Mouse (Mus musculus) liver, embryonic 14.5 days (tissue): ENCODE data around the gene Bcl2l10. TPM values are rescaled to one million over a fixed set of nuclear protein-coding genes. Genes with fewer than 3 reads are reported as not detected.

Experiments
- ATAC-seq: fragments of 200-750 bp; cut with Nextera tagmentation; 2 replicates; pipeline ENCODE4 v1.8.0; 2017; ENCODE audit warnings: moderate number of reproducible peaks, mild to moderate bottlenecking, moderate library complexity; ENCODE audit not compliant: insufficient read depth
- DNase-seq, 3 experiments: peaks; one replicate each; pipeline ENCODE4 v3.0.0-alpha.2; 2012 to 2013; ENCODE audit warnings: low read depth in 3 of 3, low spot score in 3 of 3
- H3K27ac ChIP-seq: fragments of 300-500 bp; sonication (generic); 2 replicates; pipeline ENCODE4 v1.5.1; 2014; ENCODE audit warnings: moderate library complexity, mild to moderate bottlenecking, control low read depth, inconsistent platforms
- H3K27me3 ChIP-seq: fragments of 300-500 bp; sonication (generic); 2 replicates; pipeline ENCODE4 v1.6.1; 2014; ENCODE audit warnings: mild to moderate bottlenecking, low read length, moderate library complexity; ENCODE audit not compliant: control insufficient read depth, insufficient read depth
- H3K36me3 ChIP-seq: fragments of 300-500 bp; sonication (generic); replicated peaks from 2 replicates; pipeline ENCODE4 v1.6.1; 2014; ENCODE audit warnings: low read depth; ENCODE audit not compliant: control insufficient read depth, insufficient read depth
- H3K4me1 ChIP-seq, 2 experiments: fragments of 200-500 bp in 1 of 2; fragments of 300-500 bp in 1 of 2; sonication (generic) in 1 of 2; replicated peaks; 2 replicates each; pipeline ENCODE4 v1.6.1; 2012 to 2014; ENCODE audit warnings: antibody characterized with exemption in 1 of 2, inconsistent platforms in 1 of 2, low read length in 1 of 2; ENCODE audit not compliant: control insufficient read depth in 2 of 2, insufficient read depth in 2 of 2
- H3K4me2 ChIP-seq: fragments of 300-500 bp; sonication (generic); 2 replicates; pipeline ENCODE4 v1.6.1; 2014; ENCODE audit warnings: low read depth, mild to moderate bottlenecking, control low read depth, moderate library complexity
- H3K4me3 ChIP-seq, 2 experiments: fragments of 200-500 bp in 1 of 2; fragments of 300-500 bp in 1 of 2; sonication (generic) in 1 of 2; 2 replicates each; pipeline ENCODE4 v1.5.1; 2012 to 2014; ENCODE audit warnings: low read depth in 2 of 2, low read length in 2 of 2, mild to moderate bottlenecking in 2 of 2, control low read depth in 1 of 2, inconsistent platforms in 1 of 2, moderate library complexity in 1 of 2; ENCODE audit not compliant: insufficient read depth in 1 of 2
- H3K9ac ChIP-seq: fragments of 300-500 bp; sonication (generic); replicated peaks from 2 replicates; pipeline ENCODE4 v1.6.1; 2014; ENCODE audit warnings: mild to moderate bottlenecking, control low read depth, moderate library complexity
- H3K9me3 ChIP-seq: fragments of 300-500 bp; sonication (generic); 2 replicates; pipeline ENCODE4 v1.6.1; 2016; ENCODE audit warnings: low read length, mixed read lengths; ENCODE audit not compliant: control insufficient read depth
- CTCF ChIP-seq: IDR thresholded peaks from 2 replicates; pipeline ENCODE4 v1.5.1; 2016; ENCODE audit warnings: antibody characterized with exemption, low read depth, control low read depth
- EP300 ChIP-seq: IDR thresholded peaks from 2 replicates; pipeline ENCODE4 v1.6.1; 2016; ENCODE audit warnings: antibody characterized with exemption, low read depth
- WGBS: fragments of 180-500 bp; shearing (Covaris S2); extraction: QIAGEN DNeasy Blood & Tissue Kit; methylation state at CpG from one replicate; pipeline ENCODE4 v1.1.7; 2014; ENCODE audit not compliant: insufficient replicate concordance; 5-methylcytosine and 5-hydroxymethylcytosine counted together
- polyA plus RNA-seq, 2 experiments: library from polyadenylated mRNA; depleted of rRNA in 1 of 2; stranded (reverse) in 1 of 2; unstranded in 1 of 2; fragments of >200 nt; fragmentation: Nextera tagmentation in 1 of 2; extraction: Ambion mirVana in 1 of 2; gene quantifications; 2 replicates each; pipeline versions ENCODE4 v1.2.1 to v1.2.3; 2012 to 2014

Gene Bcl2l10
- polyA plus RNA-seq, 2 experiments = not detected

DNA sequence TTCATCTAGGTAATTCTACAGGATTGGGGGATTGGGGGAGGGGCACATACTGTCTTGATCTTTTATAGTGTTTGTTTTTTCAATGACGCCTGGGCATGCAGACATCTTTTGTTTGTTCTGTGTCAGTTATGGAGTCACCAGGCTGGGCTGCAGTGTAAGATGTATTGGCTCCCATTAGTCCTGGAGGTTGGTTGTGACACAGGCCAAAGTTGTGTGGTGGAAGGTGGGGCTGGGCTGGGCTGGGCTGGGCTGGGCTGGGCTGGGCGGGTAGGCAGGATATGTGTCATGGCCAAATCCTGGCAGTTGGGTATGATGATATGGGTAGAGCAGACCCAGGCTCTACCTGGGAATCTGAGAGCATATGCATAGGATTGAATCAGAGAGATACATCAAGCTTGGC lies 31.2 kb downstream of the Bcl2l10 start:
- DNase-seq (no peak), ATAC-seq (no peak)
- WGBS = 53% methylated on average over 2 of the region's 2 CpGs
- TF ChIP-seq CTCF = no peak
- no peak for TF ChIP-seq EP300
- Histone ChIP-seq H3K4me1 (no peaks in the 10 kb centered on the region), H3K27me3 (no peaks in the 10 kb centered on the region), H3K9me3 (no peaks in the 10 kb centered on the region), H3K4me2 (no peak overlapping the region), H3K27ac (no peak overlapping the region), H3K36me3 (no peaks in the 10 kb centered on the region), H3K4me3 (no peak overlapping the region), H3K9ac (no peak overlapping the region)

GRCm38 (mm10) chr9:75382825-75383224 lies 35.3 kb downstream of the Bcl2l10 start:
- Histone ChIP-seq H3K27me3 (no peaks in the 10 kb centered on the region), H3K4me3 (no peak overlapping the region), H3K9ac (no peak overlapping the region), H3K27ac (no peak overlapping the region), H3K36me3 (peaks cover 3% of the 10 kb centered on the region; the same call in 1 of the 2 replicates), H3K9me3 (no peaks in the 10 kb centered on the region), H3K4me2 (no peak overlapping the region), H3K4me1 (no peaks in the 10 kb centered on the region)
- TF ChIP-seq EP300 = no peak
- no peak for TF ChIP-seq CTCF
- DNase-seq = no peak
- ATAC-seq = no peak
- 74% methylated on average over 14 of the region's 14 CpGs for WGBS

- H3K27me3 ChIP-seq = no peaks in the 10 kb centered on the region
- H3K27ac ChIP-seq = no peak overlapping the region
- ATAC-seq (no peak), DNase-seq (no peak)
- no peak for TF ChIP-seq EP300
- peak; percentile 45 for TF ChIP-seq CTCF
- H3K9me3 ChIP-seq = no peaks in the 10 kb centered on the region
- 59% methylated on average over 9 of the region's 9 CpGs for WGBS
- H3K4me2 ChIP-seq = no peak overlapping the region
- no peak overlapping the region for H3K4me3 ChIP-seq
- no peaks in the 10 kb centered on the region for H3K4me1 ChIP-seq
- H3K36me3 ChIP-seq = peaks cover 4% of the 10 kb centered on the region; the same call in 1 of the 2 replicates
- H3K9ac ChIP-seq = no peak overlapping the region
Observed at GRCm38 (mm10) chr9:75383785-75384184, 36.2 kb downstream of the Bcl2l10 start.

DNA sequence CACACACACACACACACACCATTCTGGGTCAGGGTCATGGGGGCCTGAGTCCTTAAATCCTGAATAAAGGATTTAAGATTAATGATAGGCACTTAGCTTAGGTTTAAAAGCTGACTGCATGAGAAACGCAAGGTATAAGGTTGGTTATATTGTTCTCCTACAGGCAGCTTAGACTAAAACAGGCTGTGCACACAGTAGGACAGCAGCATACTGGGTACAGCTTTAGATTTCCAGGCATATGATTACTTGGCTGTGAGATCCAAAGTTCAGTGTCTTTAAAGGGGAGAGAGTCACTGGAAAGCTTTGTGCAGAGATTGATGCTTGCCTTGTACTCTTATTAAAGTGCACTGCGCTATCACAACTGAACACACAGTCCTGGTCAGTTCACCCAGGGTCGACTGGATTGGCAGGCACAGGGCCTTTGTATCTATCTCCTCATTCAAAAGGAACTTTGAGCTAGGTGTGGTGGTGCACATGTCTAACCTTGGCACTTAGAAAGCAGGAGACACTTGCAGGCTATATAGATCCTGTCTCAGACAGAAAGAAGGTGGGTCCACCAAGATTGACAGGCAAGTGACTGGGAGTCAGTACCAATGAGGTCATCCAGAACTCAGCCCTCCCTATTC lies 36.9 kb downstream of the Bcl2l10 start:
- TF ChIP-seq CTCF (no peak), EP300 (no peak)
- Histone ChIP-seq H3K27ac (no peak overlapping the region), H3K4me3 (no peak overlapping the region), H3K9ac (no peak overlapping the region), H3K27me3 (no peaks in the 10 kb centered on the region), H3K4me2 (no peak overlapping the region), H3K9me3 (no peaks in the 10 kb centered on the region), H3K36me3 (peaks cover 8% of the 10 kb centered on the region; the same call in 1 of the 2 replicates), H3K4me1 (no peaks in the 10 kb centered on the region)
- no peak for DNase-seq
- no peak for ATAC-seq
- 64% methylated on average over 3 of the region's 3 CpGs for WGBS

GRCm38 (mm10) chr9:75385218-75385974 lies 37.8 kb downstream of the Bcl2l10 start:
- Histone ChIP-seq H3K27ac (no peak overlapping the region), H3K4me1 (no peaks in the 10 kb centered on the region), H3K9me3 (no peaks in the 10 kb centered on the region), H3K9ac (no peak overlapping the region), H3K36me3 (peaks cover 13% of the 10 kb centered on the region), H3K4me3 (no peak overlapping the region), H3K4me2 (no peak overlapping the region), H3K27me3 (no peaks in the 10 kb centered on the region)
- TF ChIP-seq CTCF (no peak), EP300 (no peak)
- no peak for ATAC-seq
- no peak for DNase-seq
- 71% methylated on average over 9 of the region's 9 CpGs for WGBS
